Mouse (Mus musculus) thymus, postnatal 10 days (tissue): Measurements from ENCODE around the gene Poglut1.
"Not testable (repeated sequence)": the region's sequence is repeated elsewhere in the genome, so short reads cannot be mapped to it uniquely, and the experiment has no call there.

Experiments used
- DNase-seq, 2 experiments: peaks; one replicate each; pipeline ENCODE4 v3.0.0; 2021; ENCODE audit warnings: low spot score in 2 of 2

The Poglut1 gene

DNA sequence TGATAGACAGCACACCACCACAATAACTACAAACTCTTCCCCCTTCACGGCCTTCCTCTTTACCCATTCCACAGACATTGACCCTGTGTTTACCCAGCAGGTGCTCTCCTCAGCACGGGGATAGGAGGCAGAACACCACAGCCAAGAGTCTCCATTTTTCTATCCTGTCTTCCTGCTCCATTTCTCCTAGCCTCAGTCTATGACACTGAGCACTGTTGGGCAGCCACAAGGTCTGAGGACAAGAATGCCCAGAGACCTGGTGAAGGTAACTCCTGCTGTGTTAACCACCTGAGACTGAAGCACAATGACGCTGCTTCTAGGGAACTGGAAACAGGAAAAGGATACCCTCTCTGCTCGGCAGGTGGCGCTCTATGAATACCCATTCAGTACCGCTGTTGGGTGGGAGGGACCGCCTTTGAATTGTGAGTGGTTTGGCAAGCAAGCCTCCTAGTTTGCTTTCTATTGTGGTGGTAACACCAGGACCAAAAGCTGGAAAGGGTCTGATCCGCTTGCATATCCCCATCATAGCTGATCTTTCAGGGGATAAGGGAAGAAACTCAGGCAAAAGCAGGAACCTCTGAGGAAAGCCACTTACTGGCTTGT is 13.4 kb downstream of the Poglut1 start:
- DNase-seq = peak; percentile 52 to 80

DNA sequence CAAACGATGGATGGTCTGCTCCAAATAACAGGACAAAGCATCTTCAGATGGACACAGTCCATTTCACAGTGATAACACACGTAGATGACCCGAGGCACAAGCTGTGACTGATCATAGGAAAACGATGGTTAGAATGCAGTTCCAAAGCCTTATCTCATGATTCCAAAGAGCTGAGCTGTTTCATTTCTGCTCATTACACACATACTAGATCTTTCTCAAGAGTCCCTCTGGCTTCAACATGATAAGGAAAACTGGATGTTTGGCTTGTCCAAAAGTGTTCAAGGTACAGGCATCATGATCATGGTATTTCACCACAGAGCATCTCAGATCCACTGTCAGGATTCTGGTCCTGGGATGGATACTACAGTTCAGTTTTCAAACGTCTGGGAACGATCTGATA is 23.8 kb downstream of the Poglut1 start:
- no peak for DNase-seq

DNA sequence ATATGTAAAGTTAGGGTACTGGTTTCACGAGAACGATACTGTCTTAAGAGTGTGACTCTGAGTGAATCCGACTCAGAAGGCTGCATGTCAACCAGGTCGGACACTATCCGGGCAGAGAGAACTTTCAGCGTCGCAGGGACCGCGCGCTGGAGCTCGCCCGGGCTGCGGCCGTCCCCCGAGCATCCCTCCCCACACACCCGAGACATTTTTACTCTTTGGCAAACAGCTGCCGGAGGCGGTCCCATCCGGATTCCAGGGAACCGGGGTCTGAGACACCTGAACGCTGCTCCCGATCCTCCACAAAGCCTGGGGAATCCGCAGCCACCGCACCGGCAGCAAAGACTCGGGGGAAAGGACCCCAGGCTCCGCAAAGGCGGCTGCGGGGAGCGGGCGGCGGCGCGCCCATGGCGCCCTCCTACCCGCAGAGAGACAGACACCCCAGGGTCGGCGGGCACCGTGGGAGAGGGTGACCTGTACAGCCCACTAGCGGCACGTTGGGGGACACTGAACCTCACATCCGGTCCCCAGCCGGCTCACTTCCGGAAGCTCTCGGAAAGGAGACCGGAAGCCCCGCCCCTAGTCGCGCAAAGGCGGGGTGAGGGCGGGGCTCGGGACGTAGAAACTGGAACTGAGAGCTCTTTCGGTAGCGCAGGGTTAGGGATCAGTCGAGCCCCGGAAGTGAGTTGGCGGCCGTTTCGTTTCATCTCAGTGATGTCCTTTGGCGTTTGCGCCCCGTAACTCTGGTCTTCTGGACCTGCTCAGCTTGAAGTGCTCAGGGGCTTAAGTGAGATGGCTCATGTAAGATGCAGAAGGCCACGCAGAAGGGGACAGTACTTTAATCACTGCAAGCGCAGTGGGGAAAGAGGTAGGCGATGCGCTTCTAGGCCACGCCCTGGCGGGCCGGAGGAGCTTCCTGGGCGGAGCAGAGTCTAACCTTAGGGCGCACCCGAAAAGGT is 27.7 kb downstream of the Poglut1 start, which contains the start of gene Timmdc1:
Timmdc1 (minus strand) TSS at position 535 of the 956 bp plus-strand sequence.
- peak; percentile 93 to 97 for DNase-seq

DNA sequence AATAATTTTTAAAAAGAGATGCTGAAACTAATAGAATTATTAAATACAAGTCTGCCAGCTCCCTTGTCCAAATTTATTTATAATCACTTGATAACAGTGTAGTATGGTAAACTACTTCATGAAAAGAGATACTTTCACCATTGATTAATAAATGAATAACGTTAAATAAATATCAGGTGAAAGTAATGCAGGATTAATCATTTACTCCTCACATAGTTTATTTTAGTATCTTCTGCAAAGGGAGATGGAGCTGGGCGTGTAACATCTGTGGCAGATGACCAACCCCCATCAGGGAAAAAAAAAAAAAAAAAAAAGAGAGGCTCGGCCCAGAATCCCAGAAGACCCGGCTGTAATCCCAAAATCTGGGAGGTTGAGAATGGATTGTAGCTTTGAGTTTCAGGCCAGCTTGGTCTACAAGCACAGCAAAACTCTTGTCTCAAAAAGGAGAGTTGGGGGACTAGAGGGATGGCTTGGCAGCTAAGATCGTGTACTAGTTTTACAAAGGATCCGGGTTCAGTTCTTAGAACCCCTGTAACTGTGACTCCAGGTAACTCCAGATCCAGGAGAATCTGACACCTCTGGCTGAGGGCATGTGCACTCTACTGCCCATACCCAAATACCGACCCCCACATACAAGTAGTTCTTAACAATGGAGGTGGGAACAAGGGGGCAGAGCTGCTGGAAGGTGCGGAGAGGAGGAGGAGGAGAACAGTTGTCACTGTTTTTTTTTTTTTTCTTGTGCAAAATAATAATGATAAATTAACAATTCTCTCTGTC is 28.7 kb downstream of the Poglut1 start:
- no peak for DNase-seq

DNA sequence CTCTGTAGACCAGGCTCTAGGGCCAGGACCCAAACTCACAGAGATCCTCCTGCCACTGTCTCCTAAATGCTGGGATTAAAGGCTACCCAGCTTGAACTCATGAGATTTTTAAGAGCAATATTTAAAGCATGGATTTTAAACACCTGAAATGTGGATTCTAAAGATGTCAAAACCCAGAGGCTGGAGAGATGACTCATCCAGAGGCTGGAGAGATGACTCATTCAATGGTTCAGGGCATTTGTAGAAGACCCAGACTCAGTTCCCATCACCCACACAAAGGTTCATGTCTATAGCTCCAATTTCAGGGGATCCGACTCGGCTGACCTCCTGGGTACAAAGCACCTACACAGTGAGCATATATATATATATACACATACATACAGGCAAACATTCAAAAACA is 30.9 kb downstream of the Poglut1 start:
- no peak for DNase-seq

DNA sequence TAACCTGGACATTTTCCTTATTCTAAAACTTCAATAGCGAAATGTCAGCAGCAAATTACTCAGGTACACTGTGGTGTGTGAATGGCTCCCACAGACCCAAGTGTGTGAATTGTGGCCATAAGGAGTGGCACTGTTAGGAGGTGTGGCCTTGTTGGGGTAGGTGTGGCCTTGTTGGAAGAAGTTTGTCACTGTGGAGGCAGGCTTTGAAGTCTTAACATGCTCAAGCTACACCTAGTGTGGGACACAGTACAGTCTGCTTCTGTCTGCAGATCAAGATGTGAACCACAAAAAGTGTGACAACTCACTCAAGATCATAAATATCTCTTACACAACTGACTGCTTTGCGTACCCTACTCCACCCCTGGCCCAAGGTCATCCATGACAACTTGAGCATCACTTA is 39.2 kb downstream of the Poglut1 start:
- DNase-seq = no peak

DNA sequence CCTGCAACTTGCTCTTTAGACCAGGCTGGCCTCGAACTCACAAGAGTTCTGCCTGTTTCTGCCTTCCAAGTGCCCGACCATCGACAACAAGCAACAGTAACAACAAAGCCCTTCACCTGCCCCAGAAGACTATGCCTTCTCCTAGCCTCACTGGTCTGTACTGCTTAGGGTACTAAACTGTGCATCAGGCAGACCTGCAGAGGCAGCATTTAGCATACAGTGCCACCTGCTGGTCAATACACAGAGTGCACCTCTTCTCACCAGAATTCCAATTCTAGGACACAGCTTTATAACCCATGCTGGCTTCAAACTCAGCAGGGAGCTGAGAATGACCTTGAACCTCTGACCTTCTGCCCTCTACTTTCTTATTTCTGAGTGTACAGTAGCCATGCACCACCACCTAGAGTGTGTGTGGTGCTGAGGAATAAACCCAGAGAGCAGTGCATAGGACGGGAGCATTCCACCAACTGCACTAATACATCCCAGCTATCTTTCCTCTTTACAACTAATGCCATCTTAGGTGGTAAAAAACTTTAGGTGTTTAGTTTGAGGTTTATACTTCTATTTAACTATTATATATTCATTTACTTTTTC is 43.9 kb downstream of the Poglut1 start:
- peak in 1 of 2 experiments; percentile 57 for DNase-seq

DNA sequence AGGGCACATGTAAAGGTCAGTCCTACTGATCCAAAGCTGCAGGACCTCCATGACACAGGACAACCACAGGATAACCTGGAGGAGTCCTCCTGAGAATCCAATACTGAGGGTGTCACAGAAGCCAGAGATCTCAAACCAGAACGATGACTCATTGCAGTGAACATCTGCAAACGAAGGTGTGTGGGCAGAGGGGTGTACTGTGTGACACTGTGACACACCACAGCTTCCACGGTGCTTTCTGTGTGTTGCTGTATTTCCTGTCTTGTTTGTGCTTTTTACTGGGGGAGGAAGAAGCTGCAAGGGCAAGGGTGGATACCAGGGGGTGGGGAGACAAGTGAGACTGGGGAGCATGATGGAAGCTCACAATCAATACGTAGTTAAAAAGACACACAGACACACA is 46.5 kb downstream of the Poglut1 start:
- no peak for DNase-seq

DNA sequence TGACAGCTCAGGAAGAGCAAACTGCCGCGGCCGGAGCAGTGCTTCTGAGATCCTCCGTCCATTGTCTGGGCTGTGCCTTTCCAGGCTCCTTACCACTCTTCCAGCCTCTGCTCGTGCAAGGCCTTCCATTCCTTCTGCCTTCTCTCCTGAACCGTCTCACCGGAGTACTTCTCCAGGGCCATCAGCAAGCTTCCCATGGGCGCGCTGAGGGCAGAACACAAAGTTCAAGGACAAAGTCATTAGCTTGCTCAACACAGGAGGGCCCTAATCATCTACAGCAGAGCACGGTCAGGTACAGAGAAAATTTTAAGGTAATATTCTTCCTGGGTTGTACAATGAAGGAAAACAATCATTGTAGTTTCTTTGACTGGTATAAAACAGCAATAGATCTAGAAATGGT is 47.6 kb downstream of the Poglut1 start:
- no peak for DNase-seq

DNA sequence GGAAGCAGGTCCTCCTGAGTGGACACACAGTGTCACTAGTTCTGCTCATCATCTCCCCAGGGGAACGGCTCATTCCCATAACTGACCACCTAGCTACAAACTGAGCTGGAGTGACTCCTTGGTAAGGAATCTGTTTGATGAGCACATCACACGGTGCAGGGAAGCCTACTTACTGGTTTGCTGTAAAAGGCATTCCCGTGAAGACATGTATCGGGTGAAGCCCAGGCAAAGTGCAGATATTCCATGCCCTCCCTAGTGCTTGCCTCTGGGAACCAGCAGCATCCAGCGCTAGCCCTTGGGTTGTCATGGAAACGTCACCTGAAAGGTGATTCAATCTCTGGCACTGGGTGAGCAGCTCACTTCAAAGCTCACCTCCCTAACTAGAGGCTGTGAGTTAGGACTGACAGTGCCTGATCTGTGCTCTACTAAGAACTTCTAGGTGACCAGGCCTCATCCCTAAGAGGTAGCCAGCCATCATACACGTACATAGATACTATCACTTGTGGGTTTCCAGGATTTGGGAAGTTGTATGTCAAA is 53.4 kb downstream of the Poglut1 start:
- no peak for DNase-seq

DNA sequence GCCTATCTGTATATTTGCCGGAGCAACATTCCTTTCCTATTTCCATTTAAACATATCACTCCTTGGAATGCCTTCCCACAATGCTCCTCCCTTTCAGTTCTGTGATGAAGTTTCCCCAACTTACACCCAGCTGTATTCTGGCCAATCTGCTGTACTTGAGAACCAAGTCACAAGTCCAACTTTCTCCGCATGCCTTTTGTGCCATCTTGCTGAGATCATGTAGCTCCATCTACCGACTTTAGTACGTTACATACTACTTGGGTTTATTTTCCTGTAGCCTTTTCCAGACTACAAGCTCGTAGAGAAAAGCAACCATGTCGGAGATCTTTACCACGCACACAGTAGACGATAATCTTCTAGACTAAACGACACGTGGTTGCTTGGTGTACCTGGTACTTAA is 56.2 kb downstream of the Poglut1 start:
- no peak for DNase-seq

DNA sequence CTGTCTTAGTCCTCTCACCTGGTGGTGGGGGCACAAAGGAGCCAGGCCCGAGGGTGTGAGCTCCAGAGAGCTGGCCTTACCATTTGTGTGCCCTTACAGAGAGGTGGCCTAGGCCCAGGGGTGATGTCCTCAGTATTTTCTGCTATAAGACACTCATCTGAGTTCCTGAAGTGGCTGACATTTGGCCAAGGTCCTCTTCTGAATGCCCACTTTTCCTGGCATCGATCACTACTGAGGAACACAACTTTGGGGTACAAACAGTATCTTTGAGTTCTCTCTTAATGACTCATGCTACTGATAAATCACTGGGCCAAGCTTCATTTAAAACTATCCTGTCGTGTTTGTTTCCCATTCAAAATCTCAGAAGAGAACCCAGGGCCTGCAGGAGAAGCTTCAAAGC is 57.5 kb downstream of the Poglut1 start:
- DNase-seq = no peak

DNA sequence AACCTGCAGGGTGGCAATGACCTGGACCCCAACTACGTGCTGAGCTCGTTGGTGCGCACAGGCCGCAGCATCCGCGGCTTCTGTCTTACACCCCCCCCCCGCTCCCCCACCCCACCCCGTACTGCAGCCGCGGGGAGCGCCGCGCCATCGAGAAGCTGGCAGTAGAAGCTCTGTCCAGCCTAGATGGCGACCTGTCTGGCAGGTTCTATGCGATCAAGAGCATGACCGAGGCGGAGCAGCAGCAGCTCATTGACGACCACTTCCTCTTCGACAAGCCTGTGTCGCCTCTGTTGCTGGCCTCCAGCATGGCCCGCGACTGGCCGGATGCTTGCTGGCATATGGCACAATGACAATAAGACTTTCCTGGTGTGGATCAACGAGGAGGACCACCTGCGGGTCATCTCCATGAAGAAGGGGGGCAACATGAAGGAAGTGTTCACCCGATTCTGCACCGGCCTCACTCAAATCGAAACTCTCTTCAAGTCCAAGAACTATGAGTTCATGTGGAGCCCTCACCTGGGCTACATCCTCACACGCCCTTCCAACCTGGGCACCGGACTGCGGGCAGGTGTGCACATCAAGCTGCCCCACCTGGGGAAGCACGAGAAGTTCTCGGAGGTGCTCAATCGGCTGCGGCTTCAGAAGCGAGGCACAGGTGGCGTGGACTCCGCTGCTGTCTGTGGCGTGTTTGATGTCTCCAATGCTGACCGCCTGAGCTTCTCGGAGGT is 66.3 kb downstream of the Poglut1 start:
- DNase-seq = peak in 1 of 2 experiments; percentile 6

DNA sequence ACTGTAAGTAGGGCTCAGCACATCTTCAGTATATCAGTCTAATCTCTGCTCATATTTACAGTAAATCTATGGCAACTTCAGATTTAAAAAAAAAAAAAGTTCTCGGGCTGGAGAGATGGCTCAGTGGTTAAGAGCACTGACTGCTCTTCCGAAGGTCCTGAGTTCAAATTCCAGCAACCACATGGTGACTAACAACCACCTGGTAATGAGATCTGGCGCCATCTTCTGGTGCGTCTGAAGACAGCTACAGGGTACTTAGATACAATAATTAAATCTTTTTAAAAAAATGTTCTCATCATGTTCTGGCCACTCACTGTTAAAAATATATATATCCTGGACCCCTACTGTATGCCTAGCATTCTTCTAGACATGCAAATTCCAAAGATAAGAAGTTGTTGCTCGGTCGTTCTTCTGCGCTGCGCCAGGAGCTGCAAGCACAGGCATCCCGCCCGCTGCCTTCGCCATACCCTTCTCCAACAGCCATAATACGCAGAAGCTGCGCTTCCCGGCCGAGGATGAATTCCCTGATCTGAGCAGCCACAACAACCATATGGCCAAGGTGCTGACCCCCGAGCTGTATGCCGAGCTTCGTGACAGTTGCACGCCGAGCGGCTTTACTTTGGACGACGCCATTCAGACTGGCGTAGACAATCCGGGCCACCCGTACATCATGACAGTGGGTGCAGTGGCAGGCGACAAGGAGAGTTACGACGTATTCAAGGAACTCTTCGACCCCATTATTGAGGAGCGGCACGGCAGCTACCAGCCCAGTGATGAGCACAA is 67.1 kb downstream of the Poglut1 start:
- peak in 1 of 2 experiments; percentile 36 for DNase-seq

DNA sequence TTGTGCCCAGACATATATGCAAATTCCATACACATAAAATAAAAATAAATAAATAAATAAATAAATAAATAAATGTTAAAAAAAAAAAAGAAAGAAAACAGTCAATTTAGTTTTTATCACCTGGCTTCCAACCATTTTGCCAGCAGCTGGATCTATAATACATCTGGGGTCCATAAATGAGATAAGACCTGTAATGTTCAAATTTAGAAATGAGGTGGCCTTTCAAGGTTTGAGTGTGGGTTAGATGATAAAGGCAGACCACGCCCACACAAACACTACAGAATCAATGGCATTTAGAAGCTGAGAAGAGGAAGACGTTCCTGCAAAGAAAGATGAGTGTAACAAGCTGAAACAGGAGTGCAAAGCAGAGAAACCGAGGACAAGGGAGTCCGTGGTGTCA is 68.7 kb downstream of the Poglut1 start:
- DNase-seq = no peak

DNA sequence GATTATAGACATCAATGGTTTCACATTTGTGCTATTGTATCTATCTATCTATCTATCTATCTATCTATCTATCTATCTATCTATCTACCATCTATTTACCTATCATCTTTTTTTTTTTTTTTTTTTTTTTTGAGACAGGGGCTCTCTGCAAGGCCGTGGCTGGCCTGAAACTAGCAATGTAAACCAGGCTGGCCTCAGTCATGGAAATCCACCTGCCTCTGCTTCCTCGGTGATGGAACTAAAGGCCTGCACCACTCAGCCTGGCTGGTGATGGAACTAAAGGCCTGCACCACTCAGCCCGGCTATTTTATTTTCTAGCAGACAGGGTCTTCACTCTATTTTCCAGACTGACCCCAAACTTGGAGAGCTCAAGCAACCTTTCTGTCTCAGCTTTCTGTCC is 71.8 kb downstream of the Poglut1 start:
- DNase-seq = no peak

DNA sequence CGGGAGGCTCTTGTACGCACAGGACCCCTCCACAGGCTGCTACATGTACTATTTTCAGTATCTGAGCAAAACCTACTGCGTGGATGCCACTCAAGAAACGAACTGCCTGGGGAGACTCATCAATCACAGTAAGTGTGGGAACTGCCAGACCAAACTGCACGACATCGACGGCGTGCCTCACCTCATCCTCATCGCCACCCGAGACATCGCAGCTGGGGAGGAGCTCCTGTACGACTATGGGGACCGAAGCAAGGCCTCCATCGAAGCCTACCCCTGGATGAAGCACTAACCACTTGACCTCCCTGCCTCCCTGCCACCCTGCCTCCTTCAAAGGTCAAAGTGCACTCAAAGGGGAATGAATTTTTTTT is 72.8 kb downstream of the Poglut1 start:
- not testable (repeated sequence) for DNase-seq

DNA sequence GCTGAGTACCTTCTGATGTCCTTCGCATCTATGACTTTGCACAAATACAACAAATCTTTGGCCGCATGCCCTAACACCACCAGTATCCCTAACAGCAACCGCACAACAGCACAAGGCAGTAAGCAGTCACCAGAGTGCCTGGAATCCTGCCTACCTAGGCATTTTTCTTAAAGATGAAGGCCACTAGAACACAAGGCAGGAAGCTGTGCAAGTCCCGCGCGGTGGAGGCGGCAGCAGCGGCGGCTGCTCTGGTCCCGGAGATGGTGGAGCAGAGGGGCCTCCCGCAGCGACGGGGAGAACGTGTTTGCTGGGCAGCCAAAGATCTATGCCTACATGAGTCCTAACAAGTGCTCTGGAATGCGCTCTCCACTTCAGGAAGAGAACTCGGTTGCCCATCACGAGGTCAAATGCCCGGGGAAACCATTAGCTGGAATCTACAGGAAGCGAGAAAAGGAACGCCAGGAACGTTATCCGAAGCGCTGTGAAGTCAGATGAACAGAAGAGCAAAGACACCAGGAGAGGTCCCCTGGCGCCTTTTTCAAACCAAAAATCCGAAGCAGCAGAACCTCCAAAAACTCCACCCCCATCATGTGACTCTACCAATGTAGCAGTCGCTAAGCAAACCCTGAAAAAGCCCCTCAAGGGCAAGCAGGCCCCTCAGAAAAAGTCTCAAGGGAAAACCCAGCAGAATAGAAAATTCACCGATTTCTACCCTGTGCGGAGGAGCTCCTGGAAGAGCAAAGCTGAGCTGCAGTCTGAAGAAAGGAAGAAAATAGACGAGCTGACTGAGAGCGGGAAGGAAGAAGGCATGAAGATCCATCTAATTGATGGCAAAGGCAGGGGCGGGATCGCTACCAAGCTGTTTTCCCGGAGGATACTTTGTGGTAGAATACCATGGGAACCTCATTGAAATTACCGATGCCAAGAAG is 73.5 kb downstream of the Poglut1 start:
- peak; percentile 43 to 58 for DNase-seq

DNA sequence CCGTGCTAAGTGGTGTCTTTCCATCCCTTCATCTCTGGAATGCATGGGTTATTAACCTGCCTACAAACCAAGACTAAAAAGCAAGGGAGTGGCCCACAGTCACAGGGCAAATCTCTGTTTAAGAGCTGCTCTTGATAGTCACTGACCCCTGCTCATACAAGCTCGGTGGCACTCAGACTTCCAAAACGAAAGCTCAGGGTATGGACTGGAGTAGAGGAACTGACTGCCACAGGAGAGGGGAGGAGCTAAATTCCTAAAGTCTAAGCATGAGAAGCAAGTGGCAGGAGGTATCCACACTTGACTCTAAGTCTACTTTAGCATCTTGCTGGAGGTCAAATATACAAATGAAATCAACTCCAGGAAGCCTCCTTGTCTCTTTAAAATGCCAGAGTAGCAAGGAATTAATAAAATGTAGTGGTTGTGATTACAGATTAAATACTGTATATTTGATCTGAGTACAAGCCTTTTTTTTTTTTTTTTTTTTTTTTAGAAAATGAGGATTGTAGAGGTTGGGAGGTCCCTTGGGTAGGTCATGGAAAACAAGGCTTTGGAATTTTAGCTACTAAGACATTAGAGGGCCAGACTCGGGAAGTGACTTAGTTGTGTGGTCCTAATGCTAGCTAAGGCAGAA is 74.3 kb downstream of the Poglut1 start:
- DNase-seq = no peak
